Mouse (Mus musculus): ENCODE data around the gene Atp8a1. TPM values are rescaled to one million over a fixed set of nuclear protein-coding genes. Genes with fewer than 3 reads are reported as not detected.

Gene Atp8a1
- polyA plus RNA-seq, 1 experiment from 2014 or later: 44.5 TPM

DNA sequence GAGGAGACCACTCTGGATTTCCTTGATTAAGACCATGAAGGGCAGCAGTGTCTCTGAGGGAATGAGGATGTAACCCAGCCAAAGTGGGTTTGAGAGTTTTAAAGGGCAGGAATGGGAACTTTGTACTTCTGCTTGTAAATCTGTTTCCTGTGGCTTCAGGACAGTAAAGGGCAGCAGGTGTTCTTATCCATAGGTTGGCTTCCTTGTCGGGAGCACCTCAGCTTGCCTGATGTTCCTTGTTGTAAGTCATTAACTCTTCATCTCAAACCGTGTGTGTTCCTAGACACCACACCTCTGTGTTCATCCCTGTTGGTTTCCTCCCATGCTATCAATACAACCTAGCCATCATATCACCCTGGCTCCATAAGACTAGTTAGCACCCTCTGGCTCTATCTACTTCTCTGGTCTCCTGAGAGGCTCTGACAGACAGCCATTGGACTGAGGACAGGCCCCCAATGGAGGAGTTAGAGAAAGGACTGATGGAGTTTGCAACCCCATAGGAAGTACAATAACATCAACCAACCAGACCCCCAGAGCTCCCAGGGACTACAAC, 17.4 kb upstream of the Atp8a1 start:
- no peak overlapping the region for H3K4me2 ChIP-seq
- TF ChIP-seq CTCF (IDR thresholded peaks at IDR 0.05; ENCODE audit: low read depth): no peak

DNA sequence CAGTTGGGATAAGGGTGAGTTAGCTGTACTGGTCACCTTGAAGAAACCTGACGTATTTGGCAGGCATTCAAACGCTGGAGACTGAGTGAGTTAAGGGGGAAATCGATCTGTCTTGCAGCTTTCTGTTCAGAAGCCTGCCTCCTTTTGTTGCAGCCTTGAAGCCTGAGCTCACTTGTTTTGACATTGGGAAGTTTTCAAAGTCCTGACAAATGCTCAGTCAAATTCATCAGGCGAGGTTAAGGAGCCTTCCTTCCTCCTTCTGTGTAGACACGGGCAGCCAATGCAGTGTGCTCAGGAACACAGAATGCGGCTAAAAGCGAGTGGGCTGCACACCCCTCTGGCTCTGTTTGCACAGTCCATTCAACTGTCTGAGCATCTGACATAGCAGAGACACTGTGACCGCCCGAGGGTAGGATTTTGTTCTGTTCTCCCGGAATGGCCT, 16.7 kb upstream of the Atp8a1 start:
- TF ChIP-seq CTCF (IDR thresholded peaks at IDR 0.05; ENCODE audit: low read depth): no peak
- H3K27ac ChIP-seq (ENCODE audit: low read depth): no peak overlapping the region
- H3K4me1 ChIP-seq (ENCODE audit: insufficient read depth): no peaks in the 10 kb centered on the region
- no peaks in the 10 kb centered on the region for H3K9me3 ChIP-seq (ENCODE audit: low read depth, low read length)
- no peaks in the 10 kb centered on the region for H3K27me3 ChIP-seq (ENCODE audit: insufficient read depth, low read length)
- no peak overlapping the region for H3K4me3 ChIP-seq (ENCODE audit: low read depth, low read length)
- no peak overlapping the region for H3K9ac ChIP-seq
- ATAC-seq (ENCODE audit: insufficient read depth): no peak; the same call in 1 of the 2 replicates
- peak; percentile 36 for DNase-seq
- WGBS: 39% methylated on average over 10 of the region's 10 CpGs
- H3K36me3 ChIP-seq (ENCODE audit: insufficient read depth): no peaks in the 10 kb centered on the region
- H3K4me2 ChIP-seq: no peak overlapping the region

More for the DNA sequence above, 17.4 kb upstream of the Atp8a1 start:
- H3K4me1 ChIP-seq (ENCODE audit: insufficient read depth): no peaks in the 10 kb centered on the region
- no peak for DNase-seq
- H3K27ac ChIP-seq (ENCODE audit: low read depth): no peak overlapping the region
- no peaks in the 10 kb centered on the region for H3K36me3 ChIP-seq (ENCODE audit: insufficient read depth)
- ATAC-seq (ENCODE audit: insufficient read depth): no peak; the same call in 1 of the 2 replicates
- H3K9me3 ChIP-seq (ENCODE audit: low read depth, low read length): no peaks in the 10 kb centered on the region
- H3K4me3 ChIP-seq (ENCODE audit: low read depth, low read length): no peak overlapping the region
- H3K9ac ChIP-seq: no peak overlapping the region
- 82% methylated on average over 2 of the region's 2 CpGs for WGBS
- no peaks in the 10 kb centered on the region for H3K27me3 ChIP-seq (ENCODE audit: insufficient read depth, low read length)

DNA sequence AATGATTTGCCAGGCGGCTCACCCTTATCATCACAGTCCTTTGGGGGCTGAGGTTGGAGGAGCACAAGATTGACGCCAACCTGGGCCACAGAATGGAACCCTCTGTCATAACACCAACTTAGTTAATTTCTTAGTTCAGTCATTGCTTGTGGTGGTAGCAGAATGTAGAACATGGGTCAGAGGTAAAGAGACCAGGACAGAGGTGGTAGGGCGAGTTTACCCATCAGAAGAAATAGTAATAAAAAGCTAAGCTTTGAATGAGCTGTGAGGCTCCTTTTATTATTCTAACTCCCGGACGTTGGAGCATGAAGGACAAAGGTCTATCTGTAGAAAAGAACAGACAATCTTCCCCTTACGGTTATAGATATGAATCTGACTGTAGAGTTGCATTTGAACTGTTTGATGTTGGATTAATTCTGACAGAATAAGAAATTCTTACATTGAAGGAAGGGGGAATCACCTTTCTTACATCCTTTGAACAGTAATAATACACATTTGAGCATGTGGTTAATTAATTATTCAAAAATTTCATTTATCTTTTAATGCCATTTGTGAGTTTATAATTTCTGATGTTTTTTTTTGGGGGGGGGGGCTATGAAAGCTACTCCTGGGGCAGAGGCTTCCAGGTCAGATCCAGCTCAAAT, 7.9 kb upstream of the Atp8a1 start:
- no peak overlapping the region for H3K4me2 ChIP-seq
- 77% methylated on average over 6 of the region's 6 CpGs for WGBS
- no peaks in the 10 kb centered on the region for H3K27me3 ChIP-seq (ENCODE audit: insufficient read depth, low read length)
- H3K9ac ChIP-seq: no peak overlapping the region
- H3K9me3 ChIP-seq (ENCODE audit: low read depth, low read length): no peaks in the 10 kb centered on the region
- no peak for ATAC-seq (ENCODE audit: insufficient read depth)
- no peak overlapping the region for H3K4me3 ChIP-seq (ENCODE audit: low read depth, low read length)
- H3K4me1 ChIP-seq (ENCODE audit: insufficient read depth): no peaks in the 10 kb centered on the region
- no peak for TF ChIP-seq CTCF (IDR thresholded peaks at IDR 0.05; ENCODE audit: low read depth)
- no peak for DNase-seq
- no peak overlapping the region for H3K27ac ChIP-seq (ENCODE audit: low read depth)
- H3K36me3 ChIP-seq (ENCODE audit: insufficient read depth): no peaks in the 10 kb centered on the region

DNA sequence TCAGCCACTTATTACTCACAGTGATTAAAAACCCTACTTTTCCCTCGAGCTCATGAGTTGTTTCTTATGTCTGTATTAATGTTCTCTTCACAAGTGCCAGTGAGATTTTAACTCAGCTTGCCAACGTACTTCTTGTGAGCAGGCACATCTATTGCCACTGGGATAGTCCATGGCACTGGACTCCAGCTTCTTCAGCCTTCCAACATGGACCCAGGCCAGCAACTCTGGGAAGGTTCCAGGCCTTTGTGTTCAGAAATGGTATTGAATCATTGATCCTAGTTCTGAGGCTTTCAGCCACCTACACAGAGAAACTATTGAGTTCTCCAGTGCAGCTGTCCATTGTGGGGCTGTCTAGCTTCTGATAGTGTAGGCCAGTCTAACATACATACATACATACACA, 5.6 kb upstream of the Atp8a1 start:
- 57% methylated on average over 2 of the region's 2 CpGs for WGBS
- ATAC-seq (ENCODE audit: insufficient read depth) (no peak), DNase-seq (no peak)
- no peak overlapping the region for H3K27ac ChIP-seq (ENCODE audit: low read depth)
- H3K9me3 ChIP-seq (ENCODE audit: low read depth, low read length): no peaks in the 10 kb centered on the region
- no peaks in the 10 kb centered on the region for H3K36me3 ChIP-seq (ENCODE audit: insufficient read depth)
- H3K4me3 ChIP-seq (ENCODE audit: low read depth, low read length): no peak overlapping the region
- no peak overlapping the region for H3K4me2 ChIP-seq
- no peaks in the 10 kb centered on the region for H3K4me1 ChIP-seq (ENCODE audit: insufficient read depth)
- H3K9ac ChIP-seq: no peak overlapping the region
- H3K27me3 ChIP-seq (ENCODE audit: insufficient read depth, low read length): no peaks in the 10 kb centered on the region
- TF ChIP-seq CTCF (IDR thresholded peaks at IDR 0.05; ENCODE audit: low read depth): no peak

DNA sequence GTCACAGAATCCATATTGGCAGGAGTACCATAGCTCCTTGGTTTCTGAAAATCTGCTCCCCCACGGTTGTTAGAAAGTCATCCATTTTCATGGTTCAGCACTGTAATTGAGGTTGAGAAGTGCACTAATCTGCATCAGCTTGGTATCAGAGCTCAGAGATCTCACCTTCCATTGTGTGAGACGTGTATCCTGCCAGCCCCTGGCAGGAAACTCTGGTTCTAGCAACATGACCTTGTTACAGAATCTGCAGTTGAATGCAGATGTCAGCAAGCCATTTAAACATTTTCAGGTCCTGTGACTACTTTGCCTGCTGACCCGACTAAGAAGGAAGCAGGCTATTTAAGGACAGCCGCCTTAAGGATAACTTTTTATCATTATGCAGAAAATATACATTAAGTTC, 2.2 kb upstream of the Atp8a1 start:
- WGBS: 67% methylated on average over 4 of the region's 4 CpGs
- no peaks in the 10 kb centered on the region for H3K27me3 ChIP-seq (ENCODE audit: insufficient read depth, low read length)
- no peak overlapping the region for H3K4me3 ChIP-seq (ENCODE audit: low read depth, low read length)
- H3K4me2 ChIP-seq: no peak overlapping the region
- no peak overlapping the region for H3K27ac ChIP-seq (ENCODE audit: low read depth)
- ATAC-seq (ENCODE audit: insufficient read depth): no peak
- H3K9me3 ChIP-seq (ENCODE audit: low read depth, low read length): no peaks in the 10 kb centered on the region
- no peak overlapping the region for H3K9ac ChIP-seq
- no peaks in the 10 kb centered on the region for H3K36me3 ChIP-seq (ENCODE audit: insufficient read depth)
- TF ChIP-seq CTCF (IDR thresholded peaks at IDR 0.05; ENCODE audit: low read depth): no peak
- no peak for DNase-seq
- H3K4me1 ChIP-seq (ENCODE audit: insufficient read depth): no peaks in the 10 kb centered on the region

DNA sequence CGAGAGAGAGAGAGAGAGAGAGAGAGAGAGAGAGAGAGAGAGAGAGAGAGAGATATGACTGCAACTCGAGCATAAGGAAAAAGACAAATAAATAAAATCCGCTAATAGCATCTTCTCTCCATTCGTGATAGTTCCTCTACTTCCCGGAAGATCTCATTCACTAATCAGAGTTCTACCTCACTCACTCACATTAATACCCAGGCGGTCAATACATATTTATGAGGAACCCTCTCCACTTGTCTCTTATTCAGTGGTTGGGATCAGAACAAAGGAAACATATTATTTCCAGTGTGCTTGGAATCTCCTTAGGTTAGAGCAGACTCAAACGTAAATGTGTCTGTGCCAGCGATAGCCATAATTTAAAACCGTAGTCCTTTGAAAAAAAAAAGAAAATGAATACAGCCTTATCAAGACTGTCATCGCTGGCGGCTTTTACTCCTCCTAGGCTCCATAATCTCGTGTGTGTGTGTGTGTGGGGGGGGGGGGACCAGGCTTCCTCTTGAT, 1.3 kb upstream of the Atp8a1 start:
- Histone ChIP-seq H3K27me3 (ENCODE audit: insufficient read depth, low read length) (no peaks in the 10 kb centered on the region), H3K4me3 (ENCODE audit: low read depth, low read length) (0 out of 2 replicates have a peak overlapping the region, but pooled peaks have one; percentile 75), H3K4me2 (peak overlapping the region; percentile 95)

More for the DNA sequence above, 1.3 kb upstream of the Atp8a1 start:
- WGBS: 45% methylated on average over 12 of the region's 12 CpGs
- Histone ChIP-seq H3K9me3 (ENCODE audit: low read depth, low read length) (no peaks in the 10 kb centered on the region), H3K27ac (ENCODE audit: low read depth) (no peak overlapping the region), H3K36me3 (ENCODE audit: insufficient read depth) (no peaks in the 10 kb centered on the region), H3K4me1 (ENCODE audit: insufficient read depth) (no peaks in the 10 kb centered on the region), H3K9ac (no peak overlapping the region)
- no peak for TF ChIP-seq CTCF (IDR thresholded peaks at IDR 0.05; ENCODE audit: low read depth)
- DNase-seq (no peak), ATAC-seq (ENCODE audit: insufficient read depth) (no peak)

Measured in lung, embryonic 14.5 days (tissue).